Mouse (Mus musculus) hindbrain, postnatal 0 days (tissue): ENCODE data around the gene Fam20c. TPM values are rescaled to one million over a fixed set of nuclear protein-coding genes. Genes with fewer than 3 reads are reported as not detected.
A peak's percentile ranks its signal among the peaks of the same experiment; 100 is the strongest.

Experiments
- ATAC-seq: fragments of 200-750 bp; cut with Nextera tagmentation; 2 replicates; pipeline ENCODE4 v1.8.0; 2017; ENCODE audit warnings: mild to moderate bottlenecking, moderate TSS enrichment, moderate library complexity
- DNase-seq: peaks from one replicate; pipeline ENCODE4 v3.0.0-alpha.2; 2015; ENCODE audit warnings: low spot score
- H3K27ac ChIP-seq: fragments of 300-500 bp; sonication (generic); 2 replicates; pipeline ENCODE4 v1.5.1; 2014; ENCODE audit warnings: mild to moderate bottlenecking
- H3K27me3 ChIP-seq: fragments of 300-500 bp; sonication (generic); 2 replicates; pipeline ENCODE4 v1.6.1; 2014; ENCODE audit warnings: low read length, mixed read lengths; ENCODE audit not compliant: insufficient read depth
- H3K36me3 ChIP-seq: fragments of 300-500 bp; sonication (generic); 2 replicates; pipeline ENCODE4 v1.6.1; 2014; ENCODE audit warnings: low read length, mixed read lengths; ENCODE audit not compliant: insufficient read depth
- H3K4me1 ChIP-seq: fragments of 300-500 bp; sonication (generic); 2 replicates; pipeline ENCODE4 v1.6.1; 2014; ENCODE audit warnings: antibody characterized with exemption, low read length, mixed read lengths; ENCODE audit not compliant: insufficient read depth
- H3K4me2 ChIP-seq: fragments of 300-500 bp; sonication (generic); 2 replicates; pipeline ENCODE4 v1.6.1; 2014; ENCODE audit warnings: low read depth, mild to moderate bottlenecking, low read length, moderate library complexity, mixed read lengths
- H3K4me3 ChIP-seq: fragments of 300-500 bp; sonication (generic); 2 replicates; pipeline ENCODE4 v1.5.1; 2014; ENCODE audit warnings: low read length
- H3K9ac ChIP-seq: fragments of 300-500 bp; sonication (generic); replicated peaks from 2 replicates; pipeline ENCODE4 v1.6.1; 2014; ENCODE audit warnings: mild to moderate bottlenecking, low read length, moderate library complexity, mixed read lengths
- H3K9me3 ChIP-seq: fragments of 300-500 bp; sonication (generic); 2 replicates; pipeline ENCODE4 v1.6.1; 2016; ENCODE audit warnings: low read length, mixed read lengths
- CTCF ChIP-seq: IDR thresholded peaks from 2 replicates; pipeline ENCODE4 v1.5.1; 2016; ENCODE audit warnings: antibody characterized with exemption, control low read depth, low read depth
- WGBS: fragments of 180-500 bp; shearing (Covaris S2); extraction: QIAGEN DNeasy Blood & Tissue Kit; methylation state at CpG from one replicate; pipeline ENCODE4 v1.1.7; 2014; 5-methylcytosine and 5-hydroxymethylcytosine counted together
- polyA plus RNA-seq: library from polyadenylated mRNA; unstranded; fragments of >200 nt; fragmentation: Nextera tagmentation; extraction: Ambion mirVana; gene quantifications from 2 replicates; pipeline ENCODE4 v1.2.1, GENCODE M21; 2015
- total RNA-seq: library from RNA; depleted of rRNA; stranded (reverse); fragments of >200 nt; gene quantifications from 2 replicates; pipeline ENCODE4 v1.2.3, GENCODE M21; 2014

The Fam20c gene
- total and polyA plus RNA-seq, 2 experiments from 2014 or later = 53.9 to 96.4 TPM

- DNase-seq (peak; percentile 34), ATAC-seq (peak; percentile 77)
- no peaks in the 10 kb centered on the region for H3K9me3 ChIP-seq
- peak overlapping the region; percentile 41; the same call in 1 of the 2 replicates for H3K27ac ChIP-seq
- no peak overlapping the region for H3K4me2 ChIP-seq
- peaks cover 4% of the 10 kb centered on the region for H3K4me1 ChIP-seq
- TF ChIP-seq CTCF = no peak
- no peak overlapping the region for H3K4me3 ChIP-seq
- peaks cover 18% of the 10 kb centered on the region; the same call in 1 of the 2 replicates for H3K36me3 ChIP-seq
- H3K9ac ChIP-seq = 0 out of 2 replicates have a peak overlapping the region, but pooled peaks have one; percentile 17
- no peaks in the 10 kb centered on the region for H3K27me3 ChIP-seq
- 36% methylated on average over 11 of the region's 11 CpGs for WGBS
Observed at GRCm38 (mm10) chr5:138788481-138789211, 34.3 kb downstream of the Fam20c start.

GRCm38 (mm10) chr5:138790954-138791480, 36.7 kb downstream of the Fam20c start:
- 88% methylated on average over 11 of the region's 11 CpGs for WGBS
- Histone ChIP-seq H3K4me3 (no peak overlapping the region), H3K9me3 (no peaks in the 10 kb centered on the region), H3K4me1 (peaks cover 4% of the 10 kb centered on the region), H3K27ac (no peak overlapping the region), H3K9ac (no peak overlapping the region), H3K27me3 (no peaks in the 10 kb centered on the region), H3K4me2 (no peak overlapping the region), H3K36me3 (peaks cover 34% of the 10 kb centered on the region)
- no peak for TF ChIP-seq CTCF
- ATAC-seq = no peak
- no peak for DNase-seq

GRCm38 (mm10) chr5:138801588-138802116, 47.3 kb downstream of the Fam20c start:
- no peaks in the 10 kb centered on the region for H3K4me1 ChIP-seq
- H3K4me3 ChIP-seq = no peak overlapping the region
- peaks cover 12% of the 10 kb centered on the region; the same call in 1 of the 2 replicates for H3K36me3 ChIP-seq
- H3K27me3 ChIP-seq = no peaks in the 10 kb centered on the region
- no peak overlapping the region for H3K9ac ChIP-seq
- H3K4me2 ChIP-seq = no peak overlapping the region
- ATAC-seq (no peak), DNase-seq (peak; percentile 29)
- no peak for TF ChIP-seq CTCF
- 73% methylated on average over 7 of the region's 7 CpGs for WGBS
- no peaks in the 10 kb centered on the region for H3K9me3 ChIP-seq
- no peak overlapping the region for H3K27ac ChIP-seq

- peaks cover 28% of the 10 kb centered on the region; the same call in 1 of the 2 replicates for H3K36me3 ChIP-seq
- TF ChIP-seq CTCF = no peak
- ATAC-seq (no peak), DNase-seq (peak; percentile 48)
- no peaks in the 10 kb centered on the region for H3K27me3 ChIP-seq
- no peaks in the 10 kb centered on the region for H3K4me1 ChIP-seq
- no peak overlapping the region for H3K4me3 ChIP-seq
- H3K9ac ChIP-seq = no peak overlapping the region
- H3K9me3 ChIP-seq = no peaks in the 10 kb centered on the region
- 71% methylated on average over 5 of the region's 5 CpGs for WGBS
- no peak overlapping the region for H3K4me2 ChIP-seq
- H3K27ac ChIP-seq = no peak overlapping the region
Observed at GRCm38 (mm10) chr5:138804286-138804685, 50.0 kb downstream of the Fam20c start.

GRCm38 (mm10) chr5:138809767-138810166, 55.5 kb downstream of the Fam20c start:
- 90% methylated on average over 6 of the region's 6 CpGs for WGBS
- TF ChIP-seq CTCF = no peak
- Histone ChIP-seq H3K4me1 (no peaks in the 10 kb centered on the region), H3K9ac (no peak overlapping the region), H3K4me2 (no peak overlapping the region), H3K27me3 (no peaks in the 10 kb centered on the region), H3K27ac (no peak overlapping the region), H3K9me3 (no peaks in the 10 kb centered on the region), H3K36me3 (peaks cover 36% of the 10 kb centered on the region; the same call in 1 of the 2 replicates), H3K4me3 (no peak overlapping the region)
- ATAC-seq (no peak), DNase-seq (no peak)

GRCm38 (mm10) chr5:138819780-138820179, 65.5 kb downstream of the Fam20c start, which contains the start of gene Gm5294:
TSS of gene Gm5294 (plus strand) at chr5:138820080.
- Histone ChIP-seq H3K4me1 (no peaks in the 10 kb centered on the region), H3K9me3 (no peaks in the 10 kb centered on the region), H3K9ac (no peak within 1 kb of the TSS), H3K4me2 (peak within 1 kb of the TSS; percentile 54), H3K27me3 (peaks cover 40% of the 10 kb centered on the region), H3K36me3 (no peaks in the 10 kb centered on the region), H3K4me3 (peak within 1 kb of the TSS; percentile 30), H3K27ac (no peak within 1 kb of the TSS)
- WGBS = 7% methylated on average over 21 of the region's 21 CpGs
- no peak for TF ChIP-seq CTCF
- ATAC-seq (no peak), DNase-seq (no peak)
